Mouse (Mus musculus) olfactory bulb, adult 2 months (tissue): ENCODE measurements around the gene Ifih1. TPM values are rescaled to one million over a fixed set of nuclear protein-coding genes. Genes with fewer than 3 reads are reported as not detected.
A peak's percentile ranks its signal among the peaks of the same experiment; 100 is the strongest.

ENCODE experiments used
- H3K27ac ChIP-seq: fragments of 200-500 bp; 2 replicates; pipeline ENCODE4 v1.5.1; 2012; ENCODE audit warnings: low read depth, low read length; ENCODE audit not compliant: insufficient read depth
- H3K4me1 ChIP-seq: fragments of 200-500 bp; 2 replicates; pipeline ENCODE4 v1.6.1; 2012; ENCODE audit warnings: low read length; ENCODE audit not compliant: control insufficient read depth, insufficient read depth
- H3K4me3 ChIP-seq: fragments of 200-500 bp; 2 replicates; pipeline ENCODE4 v1.5.1; 2012; ENCODE audit warnings: mild to moderate bottlenecking, low read depth, low read length, moderate library complexity; ENCODE audit not compliant: insufficient read depth
- CTCF ChIP-seq: fragments of 200-500 bp; IDR thresholded peaks from 2 replicates; pipeline ENCODE4 v1.5.1; 2012; ENCODE audit warnings: low read depth, mild to moderate bottlenecking, low read length, moderate library complexity; ENCODE audit not compliant: insufficient read depth
- POLR2A ChIP-seq: fragments of 200-500 bp; IDR thresholded peaks from 2 replicates; pipeline ENCODE4 v1.6.1; 2012; ENCODE audit warnings: mild to moderate bottlenecking, low read depth, low read length, moderate library complexity; ENCODE audit not compliant: insufficient read depth
- WGBS: fragments of 180-500 bp; shearing (Covaris S2); methylation state at CpG from one replicate; pipeline ENCODE4 v1.1.7; 2018; 5-methylcytosine and 5-hydroxymethylcytosine counted together
- polyA plus RNA-seq: library from polyadenylated mRNA; stranded (reverse); fragments of >200 nt; gene quantifications from 2 replicates; pipeline ENCODE4 v1.2.4, GENCODE M21; 2012; ENCODE audit warnings: low replicate concordance; ENCODE audit not compliant: missing spikeins, insufficient read depth, insufficient read length

Ifih1 gene
- polyA plus RNA-seq, 1 experiment, result not detected

DNA sequence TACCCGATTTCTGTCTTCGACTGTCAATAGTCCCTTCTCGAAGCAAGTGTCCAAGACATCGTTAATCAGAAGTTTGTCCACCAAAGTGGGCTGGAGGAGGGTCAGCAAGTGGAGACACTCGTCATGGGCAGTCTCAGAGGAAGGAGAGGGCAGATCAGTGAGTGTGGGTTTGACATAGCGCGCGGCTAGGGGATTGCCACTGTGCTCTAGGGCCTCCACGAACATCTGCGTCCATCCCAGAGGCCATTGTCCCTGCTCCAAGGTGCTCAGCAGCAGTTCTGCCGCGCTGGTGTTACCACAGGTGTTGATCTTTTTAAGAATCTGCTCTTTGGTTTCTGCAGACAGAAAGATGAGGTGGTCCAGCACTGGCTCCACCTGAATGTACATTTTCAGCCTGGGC is 580 bp downstream of the Ifih1 start:
- 68% methylated on average over 12 of the region's 12 CpGs for WGBS
- peaks cover 4% of the 10 kb centered on the region; the same call in 1 of the 2 replicates for H3K4me1 ChIP-seq
- H3K4me3 ChIP-seq, result peak overlapping the region; percentile 57
- TF ChIP-seq CTCF (no peak), POLR2A (no peak)
- no peak overlapping the region for H3K27ac ChIP-seq

DNA sequence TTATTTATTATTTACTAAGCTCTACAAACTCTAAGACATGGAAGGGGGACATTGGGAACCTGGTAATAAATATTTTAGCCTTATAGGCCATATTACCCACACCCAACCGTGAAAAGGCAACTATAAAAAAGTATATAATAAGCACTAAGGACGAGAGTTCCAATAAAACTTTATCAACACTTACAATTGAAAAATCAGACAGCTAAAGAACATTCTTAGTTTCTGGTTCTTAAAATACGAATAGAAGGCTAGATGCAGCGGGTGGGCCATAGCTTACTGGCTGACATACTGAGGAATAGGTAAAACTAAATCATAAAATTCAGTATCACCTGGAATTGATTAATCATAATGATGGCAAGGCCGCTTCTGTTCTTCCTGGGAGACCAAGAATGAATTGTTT is 1.2 kb downstream of the Ifih1 start:
- WGBS, result 96% methylated on average over 5 of the region's 5 CpGs
- no peak overlapping the region for H3K27ac ChIP-seq
- H3K4me1 ChIP-seq, result peaks cover 4% of the 10 kb centered on the region; the same call in 1 of the 2 replicates
- H3K4me3 ChIP-seq, result no peak overlapping the region
- TF ChIP-seq CTCF, result no peak
- TF ChIP-seq POLR2A, result no peak

DNA sequence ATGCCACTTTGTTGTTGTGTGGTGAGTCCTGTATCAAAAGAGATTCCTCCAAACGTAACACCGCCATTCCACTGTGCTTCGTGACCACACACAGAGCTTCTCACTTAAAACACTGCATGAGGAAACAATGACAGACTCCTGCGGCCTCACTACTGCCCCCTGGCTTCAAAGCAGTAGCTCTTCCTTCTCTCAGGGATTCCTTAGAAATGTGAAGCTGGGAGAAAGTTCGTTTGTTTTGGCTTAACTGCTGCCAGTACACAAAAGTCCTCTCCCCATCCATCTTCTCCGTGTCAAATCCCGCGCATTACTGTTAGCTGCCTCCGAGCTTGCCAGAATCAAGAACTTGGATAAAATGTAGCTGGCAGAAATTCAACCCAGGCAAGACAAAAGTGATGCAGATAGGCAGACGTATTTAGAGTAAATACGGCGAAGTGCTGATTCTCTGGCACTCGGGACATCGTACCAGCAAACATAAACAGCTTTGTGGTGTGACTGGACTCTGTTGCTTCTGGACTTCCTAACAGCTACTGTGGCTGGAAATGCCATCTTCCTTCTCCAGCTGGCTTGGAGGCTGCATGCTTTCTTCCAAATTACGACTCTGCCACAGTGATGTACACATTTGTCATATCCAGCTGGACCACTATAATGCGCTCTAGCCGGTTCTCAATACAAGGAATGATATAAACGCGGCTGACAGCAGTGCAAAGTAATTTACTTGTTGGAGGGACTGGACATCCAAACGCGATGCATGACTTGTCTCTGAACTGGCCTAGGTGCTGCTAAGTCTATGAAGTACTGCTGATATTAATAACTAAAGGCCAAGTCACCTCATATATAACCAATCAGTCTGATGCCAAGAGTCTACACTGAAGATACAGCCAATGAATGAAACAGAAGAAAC is 2.4 kb downstream of the Ifih1 start:
- TF ChIP-seq CTCF (no peak), POLR2A (no peak)
- peaks cover 4% of the 10 kb centered on the region; the same call in 1 of the 2 replicates for H3K4me1 ChIP-seq
- H3K4me3 ChIP-seq, result no peak overlapping the region
- WGBS, result 41% methylated on average over 21 of the region's 21 CpGs
- no peak overlapping the region for H3K27ac ChIP-seq

DNA sequence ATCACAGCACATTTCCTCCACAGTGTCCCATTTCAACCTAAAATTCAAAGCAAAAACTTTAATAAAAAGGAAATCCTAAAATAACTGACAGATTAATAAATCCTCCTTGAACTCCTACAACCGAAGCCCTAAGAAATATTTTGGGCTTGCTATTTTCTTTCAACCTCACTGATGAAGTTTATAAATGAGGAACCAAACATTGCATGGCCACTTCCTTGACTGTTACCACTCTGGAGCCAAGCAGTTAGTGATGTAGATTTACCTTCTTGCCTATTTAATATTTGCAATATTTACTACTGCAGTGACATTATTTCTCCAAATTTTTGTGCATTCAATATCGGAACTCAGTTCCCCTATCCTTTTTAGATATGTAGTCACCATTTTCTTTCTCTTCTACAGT is 6.2 kb downstream of the Ifih1 start:
- H3K4me3 ChIP-seq, result no peak overlapping the region
- TF ChIP-seq CTCF (no peak), POLR2A (no peak)
- H3K27ac ChIP-seq, result no peak overlapping the region
- H3K4me1 ChIP-seq, result no peaks in the 10 kb centered on the region
- 92% methylated on average over 2 of the region's 2 CpGs for WGBS

DNA sequence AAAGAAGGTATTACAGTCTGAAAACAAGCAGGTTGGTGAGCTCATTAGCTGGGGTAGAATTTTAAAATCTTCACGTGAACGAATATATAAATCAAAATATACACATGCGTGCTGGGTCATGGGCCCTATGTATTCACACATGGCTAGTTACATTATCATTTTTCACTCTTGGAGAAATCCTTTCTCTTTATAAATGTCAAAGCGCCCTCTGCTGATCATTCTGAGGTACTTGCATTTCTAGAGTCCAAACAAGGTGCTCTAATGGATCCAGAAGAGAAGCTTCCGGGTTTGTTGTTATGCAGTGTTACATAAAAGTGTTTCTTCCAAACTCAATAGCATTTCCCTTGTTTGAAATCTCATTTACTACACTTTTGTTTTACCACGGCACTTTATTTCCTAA is 15.6 kb downstream of the Ifih1 start:
- Histone ChIP-seq H3K27ac (no peak overlapping the region), H3K4me1 (no peaks in the 10 kb centered on the region), H3K4me3 (no peak overlapping the region)
- 19% methylated on average over 6 of the region's 6 CpGs for WGBS
- no peak for TF ChIP-seq CTCF
- TF ChIP-seq POLR2A, result no peak

DNA sequence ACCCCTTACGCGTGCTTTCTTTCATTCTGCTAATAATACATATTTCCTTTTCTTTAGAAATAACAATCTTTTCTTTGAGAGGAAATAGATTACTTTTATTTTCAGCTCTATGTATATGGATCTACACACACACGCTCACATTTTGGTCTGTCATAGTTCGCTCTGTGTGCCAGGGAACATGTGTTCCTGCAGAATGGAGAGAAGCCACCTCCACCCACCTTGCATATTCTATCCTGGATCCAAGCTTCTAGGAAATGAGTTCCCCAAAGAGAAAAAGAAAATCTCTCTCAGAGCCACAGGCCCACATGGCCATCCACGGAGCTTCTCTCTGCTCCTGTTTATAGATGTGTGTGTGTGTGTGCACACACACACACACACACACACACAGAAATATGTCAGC is 17.7 kb downstream of the Ifih1 start:
- no peak overlapping the region for H3K27ac ChIP-seq
- 91% methylated on average over 5 of the region's 5 CpGs for WGBS
- H3K4me1 ChIP-seq, result no peaks in the 10 kb centered on the region
- no peak overlapping the region for H3K4me3 ChIP-seq
- TF ChIP-seq POLR2A, result no peak
- no peak for TF ChIP-seq CTCF

DNA sequence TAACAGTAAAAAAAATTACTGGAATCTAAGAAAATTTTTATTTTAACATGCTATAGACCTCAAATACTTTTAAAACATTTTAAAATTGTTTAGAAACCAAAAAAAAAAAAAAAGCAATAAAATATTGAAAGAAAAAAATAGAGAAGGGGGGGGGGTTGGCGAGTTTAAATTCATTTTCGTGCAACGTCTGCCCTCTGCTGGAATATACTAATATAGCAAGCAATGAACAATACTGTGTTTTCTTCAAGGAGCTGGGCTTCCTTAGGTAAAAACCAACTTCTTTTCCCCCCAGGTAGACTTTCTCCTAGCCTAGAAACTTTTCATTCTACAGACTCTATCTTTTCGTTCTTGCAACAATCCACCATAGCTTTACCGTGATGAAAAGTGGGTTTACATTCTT is 18.3 kb downstream of the Ifih1 start:
- H3K4me3 ChIP-seq, result no peak overlapping the region
- H3K27ac ChIP-seq, result no peak overlapping the region
- TF ChIP-seq CTCF (no peak), POLR2A (no peak)
- H3K4me1 ChIP-seq, result no peaks in the 10 kb centered on the region
- 10% methylated on average over 5 of the region's 5 CpGs for WGBS

DNA sequence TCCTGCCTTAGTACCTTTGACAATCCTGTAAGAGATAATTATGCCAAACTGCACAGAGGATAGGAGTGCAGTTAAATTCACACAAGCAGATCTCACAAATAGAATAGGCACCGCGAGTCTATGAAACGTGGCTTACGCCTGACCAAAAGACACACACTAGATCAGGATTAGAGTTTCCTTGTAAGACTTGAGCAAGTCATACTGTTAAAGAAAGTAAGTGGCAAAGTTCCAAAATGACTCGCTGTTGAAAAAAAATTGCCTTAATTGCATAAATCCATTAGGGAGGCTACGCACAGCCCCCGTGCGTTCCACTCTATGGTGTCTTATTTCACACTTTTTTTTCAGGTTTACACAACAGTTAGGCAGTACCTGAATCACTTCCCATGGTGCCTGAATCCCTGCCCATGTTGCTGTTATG is 23.0 kb downstream of the Ifih1 start:
- H3K27ac ChIP-seq, result no peak overlapping the region
- H3K4me1 ChIP-seq, result no peaks in the 10 kb centered on the region
- no peak overlapping the region for H3K4me3 ChIP-seq
- TF ChIP-seq POLR2A (no peak), CTCF (no peak)
- WGBS, result 56% methylated on average over 8 of the region's 8 CpGs

DNA sequence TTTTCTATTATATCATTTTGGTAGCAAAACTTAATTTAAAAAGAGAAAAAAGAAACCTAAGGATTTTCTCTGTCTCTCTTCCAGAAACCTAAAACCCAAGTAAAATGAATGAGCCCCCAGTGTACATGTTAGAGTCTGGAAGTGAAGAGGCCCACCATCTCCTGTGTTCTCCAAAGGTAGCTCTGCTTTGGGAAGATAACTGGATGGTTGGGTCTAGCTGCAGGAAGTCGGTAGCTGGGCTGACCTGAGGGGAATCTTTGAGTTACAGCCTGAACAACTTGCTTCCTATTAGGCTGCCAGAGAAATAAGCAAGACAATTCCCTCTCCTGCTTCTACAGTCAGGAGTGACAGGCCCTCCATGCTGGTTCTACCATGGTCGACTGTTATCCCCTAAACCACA is 26.4 kb downstream of the Ifih1 start:
- no peak for TF ChIP-seq CTCF
- no peak for TF ChIP-seq POLR2A
- H3K4me1 ChIP-seq, result no peaks in the 10 kb centered on the region
- H3K4me3 ChIP-seq, result no peak overlapping the region
- 68% methylated on average over 2 of the region's 2 CpGs for WGBS
- no peak overlapping the region for H3K27ac ChIP-seq

DNA sequence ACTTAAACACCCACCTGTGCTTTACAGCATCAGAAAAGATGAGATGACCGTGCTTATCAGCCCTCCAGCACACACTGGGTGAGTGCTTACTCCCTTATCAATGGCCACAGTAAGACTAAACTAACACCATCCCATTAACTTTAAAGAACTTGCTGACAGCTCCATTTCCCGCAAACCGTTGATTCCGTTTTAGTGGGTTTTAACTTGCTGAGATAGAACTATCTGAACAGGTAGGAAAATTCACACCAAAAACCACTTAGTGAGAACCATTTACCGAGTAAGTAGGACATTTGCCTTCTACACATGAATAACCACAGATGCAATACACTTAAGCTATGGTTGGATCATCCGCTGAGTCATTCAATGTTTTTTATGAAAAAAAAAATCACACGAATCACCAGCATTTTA is 27.1 kb downstream of the Ifih1 start:
- Histone ChIP-seq H3K4me1 (no peaks in the 10 kb centered on the region), H3K27ac (no peak overlapping the region), H3K4me3 (no peak overlapping the region)
- TF ChIP-seq CTCF (no peak), POLR2A (no peak)
- 92% methylated on average over 7 of the region's 7 CpGs for WGBS
